Mouse (Mus musculus): ENCODE data around the gene Btbd9.

GRCm38 (mm10) chr17:30490086-30490485 is 86.2 kb downstream of the Btbd9 start:
- no peak for TF ChIP-seq CTCF (IDR thresholded peaks at IDR 0.05; ENCODE audit: low read depth, low read length)
- no peak for TF ChIP-seq EP300 (IDR thresholded peaks at IDR 0.05; ENCODE audit: insufficient read depth, low read depth, low read length)
- TF ChIP-seq POLR2A (IDR thresholded peaks at IDR 0.05; ENCODE audit: insufficient read depth, low read length), result no peak
